9 mouse cellular contexts compared by ENCODE assay signal in the genomic region with DNA sequence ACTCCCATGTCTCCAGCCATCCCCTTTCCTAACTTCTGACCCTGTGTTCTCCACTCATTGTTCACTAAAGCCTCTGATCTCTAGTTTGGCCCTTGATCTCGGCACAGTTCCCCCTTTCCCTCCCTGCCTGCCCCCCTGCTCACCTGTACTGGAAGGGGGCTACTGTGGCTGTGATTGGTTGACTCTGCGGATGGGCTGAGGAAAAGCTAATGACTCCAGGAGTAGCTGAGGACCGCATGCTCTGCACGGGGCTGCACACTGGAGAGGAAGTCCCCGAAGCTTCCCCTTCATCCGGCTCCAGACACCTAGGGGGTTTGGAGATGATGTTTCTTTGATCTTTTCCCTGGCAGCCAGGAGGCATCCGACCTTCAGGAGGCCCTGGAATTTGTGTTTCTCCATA. TPM values are rescaled to one million over a fixed set of nuclear protein-coding genes. Genes with fewer than 3 reads are reported as not detected.
DNase-seq lines count a peak whose midpoint lies in the region; ATAC-seq and TF ChIP-seq lines count a peak whose summit lies in the region.
"Had no signal": no experiment of that assay in that cellular context is flagged by ENCODE, and none has a peak within 500 bp of the region (broad histone marks: within the 10 kb centered on the region; RNA-seq: fewer than 3 reads in every experiment).

TSS of gene Nav1 (minus strand) at position 277 of the 400 bp plus-strand sequence.

- no peaks in the 10 kb centered on the region for H3K27me3 ChIP-seq in Patski
- no peaks in the 10 kb centered on the region for H3K27me3 ChIP-seq in liver, embryonic 11.5 days (replicated peaks; ENCODE audit: control insufficient read depth, insufficient read depth, low read length)

- no peak for TF ChIP-seq CTCF in Patski (IDR thresholded peaks at IDR 0.05)

- H3K9ac ChIP-seq in liver, embryonic 11.5 days (ENCODE audit: low read depth, low read length) = no peak within 1 kb of the TSS

- H3K9me3 ChIP-seq in liver, embryonic 11.5 days (ENCODE audit: control insufficient read depth, low read length) = no peaks in the 10 kb centered on the region

- no peak within 1 kb of the TSS for H3K4me3 ChIP-seq in liver, embryonic 11.5 days (ENCODE audit: low read depth, low read length)
- H3K4me3 ChIP-seq: erythroblast, embryonic 14.5 days had no signal

- POLR2A ChIA-PET in Patski (lab: Charles Lee) = no interaction called here

- CTCF ChIA-PET in Patski (lab: Charles Lee) = no interaction called here

- no peaks in the 10 kb centered on the region for H3K4me1 ChIP-seq in liver, embryonic 11.5 days (replicated peaks; ENCODE audit: control insufficient read depth, insufficient read depth, low read length)

- no peak within 1 kb of the TSS for H3K27ac ChIP-seq in liver, embryonic 11.5 days (ENCODE audit: low read depth, low read length)

- 53% methylated on average over 7 of the region's 7 CpGs for WGBS in liver, embryonic 11.5 days

- in situ Hi-C loops in Patski (cut with MboI; ENCODE audit: low pct_unique_long_range_greater_than_20kb) = no loop called here

- no peak for ATAC-seq in Patski
- no peak for ATAC-seq in megakaryocyte-erythroid progenitor cell, adult 5-6 weeks (replicated peaks; ENCODE audit: low FRiP score, low TSS enrichment, poor library complexity, severe bottlenecking)
- ATAC-seq in liver, embryonic 11.5 days (replicated peaks; ENCODE audit: low FRiP score) = no peak

- no peak for DNase-seq in frontal cortex, adult 2 months (ENCODE audit: extremely low spot score in 1 of 2, low spot score in 1 of 2)
- no peak for DNase-seq in frontal cortex, postnatal 25 days (ENCODE audit: low spot score in 2 of 2)
- no peak for DNase-seq in Patski (ENCODE audit: low read depth, low spot score)
- DNase-seq in gonadal fat pad, adult 2 months (ENCODE audit: low read depth) = no peak
- DNase-seq in left cerebral cortex, postnatal 10 days (ENCODE audit: extremely low spot score in 1 of 2, low spot score in 2 of 2) = no peak
- no peak for DNase-seq in liver, embryonic 11.5 days (ENCODE audit: low spot score)
- no peak for DNase-seq in cerebellum, adult 8-10 months

- H3K4me2 ChIP-seq in liver, embryonic 11.5 days = no peak within 1 kb of the TSS

- H3K36me3 ChIP-seq in liver, embryonic 11.5 days (ENCODE audit: control insufficient read depth, insufficient read depth, low read length) = peaks cover 2% of the 10 kb centered on the region; the same call in 1 of the 2 replicates

- intact Hi-C loops in left cerebral cortex, postnatal 10 days (cut with DNase I) = no loop called here

RNA-seq across cellular contexts. Expression of gene Nav1, which starts in this region (rescaled TPM):
- 49.4 and 61.9 TPM in 2 replicates for polyA plus RNA-seq in frontal cortex, adult 2 months (2012; rRNA removed)
- polyA plus RNA-seq in Patski (2021) = 22.1 TPM
- polyA plus RNA-seq in gonadal fat pad, adult 2 months (2012; rRNA removed) = 18.0 and 27.4 TPM in 2 replicates
- 100 to 1,000 TPM; 227 to 238 TPM for total RNA-seq in left cerebral cortex, postnatal 10 days (2021)
- total RNA-seq in megakaryocyte-erythroid progenitor cell, adult 5-6 weeks (2014; fragmentation: Nextera tagmentation) = 0.79 and 3.6 TPM in 2 replicates
- 0.30 and 0.47 TPM in 2 replicates for total RNA-seq in megakaryocyte-erythroid progenitor cell, adult 5-6 weeks (2017)
- 8.8 and 8.9 TPM in 2 replicates for polyA plus RNA-seq in liver, embryonic 11.5 days (2014; fragmentation: Nextera tagmentation; extraction: Ambion mirVana)

Comparison
In these comparisons a context has a peak if more than half of its experiments do, and no peak if none do; other contexts are left out.
1. RNA of gene Nav1 (total RNA-seq): 227 to 238 TPM in left cerebral cortex, postnatal 10 days; 0.30 to 3.6 TPM in megakaryocyte-erythroid progenitor cell, adult 5-6 weeks; every median in the first group is over 10 times any median in the second.